Mouse (Mus musculus) neural tube, embryonic 11.5 days (tissue): ENCODE data around the gene Sik2. TPM values are rescaled to one million over a fixed set of nuclear protein-coding genes. Genes with fewer than 3 reads are reported as not detected.

ENCODE experiments used
- polyA plus RNA-seq: library from polyadenylated mRNA; unstranded; fragments of >200 nt; fragmentation: Nextera tagmentation; extraction: Ambion mirVana; gene quantifications from 2 replicates; pipeline ENCODE4 v1.2.1, GENCODE M21; 2014

The Sik2 gene
- polyA plus RNA-seq, 1 experiment from 2014 or later, result 12.4 TPM

Other genes starting within 250 kb of the Sik2 start
- gene Fdxacb1, start 240.8 kb downstream of the Sik2 start, polyA plus RNA-seq, result 10.5 and 10.6 TPM in 2 replicates
- gene Alg9, start 234.1 kb downstream of the Sik2 start, polyA plus RNA-seq, result 46.3 and 46.9 TPM in 2 replicates
- 34.2 and 43.1 TPM in 2 replicates for gene 1110032A03Rik, start 233.6 kb downstream of the Sik2 start, polyA plus RNA-seq
- gene Ppp2r1b, start 163.8 kb downstream of the Sik2 start, polyA plus RNA-seq, result 121 and 122 TPM in 2 replicates
- gene Btg4, start 51.8 kb upstream of the Sik2 start, polyA plus RNA-seq, result not detected in 2 replicates
- gene Layn, start 68.0 kb upstream of the Sik2 start, polyA plus RNA-seq, result 0.88 and 1.2 TPM in 2 replicates
- gene 4833427G06Rik, start 93.0 kb upstream of the Sik2 start, polyA plus RNA-seq, result not detected in 2 replicates
- not detected in 2 replicates for gene Gm32742, start 156.4 kb upstream of the Sik2 start, polyA plus RNA-seq
- not detected in 2 replicates for gene Pou2af1, start 204.6 kb upstream of the Sik2 start, polyA plus RNA-seq